Mouse (Mus musculus) megakaryocyte, embryonic 14.5 days (primary cell): ENCODE results near the gene Pitpnm3.

Experiments
- FLI1 ChIP-seq: IDR thresholded peaks from 2 replicates; pipeline ENCODE4 v1.6.1; 2012; ENCODE audit warnings: low read length, inconsistent platforms, mixed read lengths
- GATA1 ChIP-seq: IDR thresholded peaks from 3 replicates; pipeline ENCODE4 v1.6.1; 2012; ENCODE audit warnings: mixed read lengths, low read length, inconsistent platforms, borderline replicate concordance

DNA sequence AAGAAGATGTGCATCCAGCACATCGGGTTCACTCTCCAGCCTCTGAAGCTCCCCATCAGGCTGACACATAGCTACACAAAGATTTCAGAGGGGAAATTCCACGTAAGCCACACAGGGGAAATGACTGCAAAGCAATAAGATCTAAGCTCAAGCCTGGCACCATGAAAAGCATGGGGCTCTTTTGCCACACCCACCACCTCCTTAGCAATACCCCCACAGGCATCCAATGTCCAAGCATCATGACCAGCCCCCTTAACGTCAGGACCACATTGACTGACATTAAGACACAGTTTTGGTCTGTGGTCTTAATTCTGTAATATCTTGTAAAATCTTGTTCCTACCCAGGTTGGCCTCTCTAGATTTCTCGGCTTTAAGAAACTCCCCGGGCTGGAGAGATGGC, 45.0 kb upstream of the Pitpnm3 start:
- TF ChIP-seq GATA1, result no peak
- no peak for TF ChIP-seq FLI1
